Mouse (Mus musculus) ES-Bruce4 (cell line): ENCODE data around the gene Sntb2. TPM values are rescaled to one million over a fixed set of nuclear protein-coding genes. Genes with fewer than 3 reads are reported as not detected.

Experiments
- H3K27ac ChIP-seq: 2 replicates; pipeline ENCODE4 v1.5.1; 2012; ENCODE audit warnings: low read length, inconsistent platforms; ENCODE audit not compliant: insufficient read depth
- H3K27me3 ChIP-seq: 2 replicates; pipeline ENCODE4 v1.6.1; 2012; ENCODE audit warnings: mild to moderate bottlenecking, low read length, inconsistent platforms; ENCODE audit not compliant: control insufficient read depth, poor library complexity, insufficient read depth, severe bottlenecking
- H3K36me3 ChIP-seq: 2 replicates; pipeline ENCODE4 v1.6.1; 2012; ENCODE audit warnings: inconsistent platforms, mild to moderate bottlenecking, low read length, moderate library complexity; ENCODE audit not compliant: control insufficient read depth, poor library complexity, insufficient read depth, severe bottlenecking
- H3K4me1 ChIP-seq: one replicate; pipeline ENCODE4 v1.8.1; 2011; ENCODE audit warnings: low read length; ENCODE audit not compliant: control insufficient read depth, insufficient read depth
- H3K4me3 ChIP-seq: 2 replicates; pipeline ENCODE4 v1.5.1; 2011; ENCODE audit warnings: low read depth, mild to moderate bottlenecking, low read length
- H3K9ac ChIP-seq: 2 replicates; pipeline ENCODE4 v1.6.1; 2012; ENCODE audit warnings: low read depth, mild to moderate bottlenecking, inconsistent platforms; ENCODE audit not compliant: poor library complexity, severe bottlenecking
- H3K9me3 ChIP-seq: replicated peaks from 2 replicates; pipeline ENCODE4 v1.6.1; 2012; ENCODE audit warnings: mild to moderate bottlenecking, low read length, inconsistent platforms; ENCODE audit not compliant: control insufficient read depth, poor library complexity, insufficient read depth, severe bottlenecking
- CTCF ChIP-seq: IDR thresholded peaks from one replicate; pipeline ENCODE4 v1.8.1; 2011; ENCODE audit warnings: low read depth, low read length
- EP300 ChIP-seq: IDR thresholded peaks from 2 replicates; pipeline ENCODE4 v1.6.1; 2011; ENCODE audit warnings: low read depth, low read length; ENCODE audit not compliant: insufficient read depth
- POLR2A ChIP-seq: IDR thresholded peaks from one replicate; pipeline ENCODE4 v1.8.1; 2011; ENCODE audit warnings: low read length; ENCODE audit not compliant: insufficient read depth
- polyA plus RNA-seq: library from polyadenylated mRNA; stranded (reverse); fragments of >200 nt; gene quantifications from 2 replicates; pipeline ENCODE4 v1.2.4, GENCODE M21; 2011; ENCODE audit warnings: low read depth; ENCODE audit not compliant: missing spikeins, insufficient read depth, insufficient read length

Gene Sntb2
- 21.9 and 26.5 TPM in 2 replicates for polyA plus RNA-seq

DNA sequence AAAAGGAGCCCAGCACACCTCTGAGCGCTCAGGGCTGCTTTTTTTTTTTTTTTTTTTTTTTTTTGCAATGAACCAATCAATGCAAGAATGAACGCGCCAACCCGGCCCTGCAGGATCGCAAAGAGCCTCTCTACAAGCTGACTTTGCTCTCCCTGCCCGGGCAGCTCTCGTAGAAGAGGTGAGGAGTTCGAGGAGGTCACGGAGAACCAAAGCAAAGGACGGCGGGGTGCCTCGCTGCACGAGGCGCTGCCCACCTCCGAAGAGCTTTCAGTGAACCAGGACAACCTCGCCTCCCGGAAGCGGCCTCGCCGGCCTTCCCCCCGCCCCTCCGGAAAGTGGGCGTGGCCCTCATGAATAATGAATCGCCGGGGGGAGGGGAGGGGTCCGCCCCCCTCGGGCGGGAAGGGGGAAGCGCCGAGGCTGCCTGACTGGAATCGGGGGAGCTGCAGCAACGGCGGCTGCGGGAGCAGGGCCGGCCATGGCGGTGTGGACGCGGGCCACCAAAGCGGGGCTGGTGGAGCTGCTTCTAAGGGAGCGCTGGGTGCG, at the start of gene Sntb2:
Gene Sntb2, plus strand, starts transcription at position 427 of the 546 bp plus-strand sequence.
- Histone ChIP-seq H3K9ac (peak within 1 kb of the TSS; percentile 96), H3K27ac (peak within 1 kb of the TSS; percentile 99), H3K27me3 (no peaks in the 10 kb centered on the region), H3K4me1 (peaks cover 2% of the 10 kb centered on the region), H3K36me3 (peaks cover 15% of the 10 kb centered on the region), H3K4me3 (peak within 1 kb of the TSS; percentile 90), H3K9me3 (no peaks in the 10 kb centered on the region)
- TF ChIP-seq EP300 (peak; percentile 95), CTCF (no peak), POLR2A (peak; percentile 57)

DNA sequence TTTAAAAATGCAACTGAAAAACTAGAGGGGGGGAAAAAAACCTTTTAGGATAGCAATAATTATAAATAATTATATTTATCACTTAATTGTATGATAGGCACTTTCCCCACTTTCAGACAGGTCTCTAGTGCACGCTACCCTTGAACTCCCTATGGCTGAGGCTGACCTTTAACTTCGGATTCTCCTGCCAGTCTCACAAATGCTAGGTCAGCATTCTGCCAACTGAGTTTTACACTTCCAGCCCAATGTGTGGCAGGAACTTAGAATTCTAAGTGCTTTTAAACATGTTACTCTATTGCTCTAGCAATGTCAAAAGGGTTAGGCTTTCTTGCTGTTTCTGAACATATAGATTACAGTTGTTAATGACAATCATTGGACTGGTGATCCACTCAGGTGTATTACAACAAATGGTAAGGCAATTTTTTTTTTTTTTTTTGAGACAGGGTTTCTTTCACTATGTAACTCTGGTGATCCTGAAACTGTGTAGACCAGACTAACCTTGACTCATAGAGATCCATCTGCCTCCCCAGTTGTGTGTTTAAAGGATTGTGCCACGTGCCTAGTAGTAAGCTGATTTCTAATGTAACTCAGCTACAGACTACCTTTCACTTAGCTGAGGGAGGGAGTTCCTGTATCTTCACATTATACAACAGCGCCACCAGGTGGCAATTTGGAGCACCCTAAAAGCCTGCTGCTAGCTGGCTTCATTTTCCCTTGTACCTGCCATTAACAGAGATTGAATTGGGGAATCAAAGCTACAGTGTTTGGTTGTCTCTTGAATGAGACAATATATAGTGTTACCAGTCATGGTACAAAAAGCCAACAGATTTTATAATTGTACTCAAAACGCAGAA, 48.0 kb upstream of the Sntb2 start:
- TF ChIP-seq POLR2A (no peak), EP300 (no peak), CTCF (peak; percentile 60)
- no peaks in the 10 kb centered on the region for H3K27me3 ChIP-seq
- H3K4me1 ChIP-seq, result no peaks in the 10 kb centered on the region
- H3K36me3 ChIP-seq, result peaks cover 51% of the 10 kb centered on the region
- no peak overlapping the region; the same call in 1 of the 2 replicates for H3K9ac ChIP-seq
- H3K9me3 ChIP-seq, result no peaks in the 10 kb centered on the region
- no peak overlapping the region for H3K4me3 ChIP-seq
- no peak overlapping the region for H3K27ac ChIP-seq

DNA sequence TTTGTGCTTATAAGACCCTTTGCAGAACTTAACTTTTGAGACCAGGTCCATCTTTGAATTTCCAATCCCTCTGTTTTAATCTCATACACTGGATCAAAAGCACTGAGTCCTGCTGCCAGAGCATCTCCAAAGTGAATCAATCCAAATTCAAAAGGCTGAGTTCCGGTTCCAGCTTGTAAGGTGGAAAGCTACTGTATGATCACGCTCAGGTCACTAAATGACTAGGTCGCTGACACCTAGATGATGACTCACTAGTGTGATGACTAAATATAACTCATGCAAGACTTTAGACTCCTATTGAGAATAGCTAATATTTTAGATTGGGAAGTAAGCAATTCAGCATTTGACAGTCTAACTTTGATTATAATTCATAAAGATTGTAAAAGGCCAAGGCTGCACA, 46.7 kb upstream of the Sntb2 start:
- Histone ChIP-seq H3K36me3 (peaks cover 39% of the 10 kb centered on the region), H3K9me3 (no peaks in the 10 kb centered on the region), H3K9ac (no peak overlapping the region), H3K27me3 (no peaks in the 10 kb centered on the region), H3K4me3 (no peak overlapping the region), H3K4me1 (no peaks in the 10 kb centered on the region), H3K27ac (no peak overlapping the region)
- TF ChIP-seq POLR2A (no peak), EP300 (no peak), CTCF (no peak)

DNA sequence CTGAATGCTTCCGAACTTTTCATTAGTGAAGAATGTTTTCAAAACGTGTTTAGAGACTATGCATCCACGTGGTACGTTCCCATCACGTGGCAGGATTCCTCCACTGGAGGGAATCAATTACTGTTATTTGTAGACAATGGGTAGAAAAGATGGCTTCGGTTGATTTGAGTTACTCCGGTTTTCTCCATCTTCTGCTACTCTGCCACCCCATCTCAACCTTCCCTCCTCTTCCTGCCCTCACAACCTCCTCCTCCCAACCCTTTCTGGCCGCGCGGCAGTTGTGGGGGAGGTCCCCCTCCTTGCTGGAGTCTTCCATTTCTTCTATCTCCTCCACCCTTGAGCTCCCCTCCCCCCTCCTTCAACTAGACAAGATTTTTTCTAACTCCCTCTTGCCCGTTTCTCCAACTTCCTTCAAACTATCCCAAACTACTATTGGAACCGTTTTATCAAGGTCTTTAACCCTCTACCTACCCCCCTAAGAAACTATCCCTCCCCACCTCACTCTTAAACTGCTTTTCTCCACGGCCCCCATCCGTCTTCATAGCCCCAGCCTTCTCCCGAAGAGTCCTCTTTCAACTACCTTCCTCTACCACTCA, 43.2 kb upstream of the Sntb2 start:
- TF ChIP-seq CTCF, result no peak
- TF ChIP-seq POLR2A, result no peak
- TF ChIP-seq EP300, result no peak
- Histone ChIP-seq H3K27me3 (no peaks in the 10 kb centered on the region), H3K36me3 (peaks cover 37% of the 10 kb centered on the region), H3K27ac (peak overlapping the region; percentile 99), H3K4me3 (peak overlapping the region; percentile 87), H3K9ac (peak overlapping the region; percentile 100), H3K9me3 (peaks cover 5% of the 10 kb centered on the region; the same call in 1 of the 2 replicates), H3K4me1 (no peaks in the 10 kb centered on the region)

- H3K4me3 ChIP-seq, result peak overlapping the region; percentile 87
- H3K36me3 ChIP-seq, result peaks cover 43% of the 10 kb centered on the region
- TF ChIP-seq POLR2A, result no peak
- 0 out of 2 replicates have a peak, but pooled peaks have one; percentile 11 for TF ChIP-seq EP300
These were observed 42.6 kb upstream of the Sntb2 start for GRCm38 (mm10) chr8:106892806-106893451.

More at GRCm38 (mm10) chr8:106892806-106893451, 42.6 kb upstream of the Sntb2 start:
- peaks cover 5% of the 10 kb centered on the region; the same call in 1 of the 2 replicates for H3K9me3 ChIP-seq
- peak overlapping the region; percentile 100 for H3K9ac ChIP-seq
- H3K27ac ChIP-seq, result peak overlapping the region; percentile 99
- H3K4me1 ChIP-seq, result no peaks in the 10 kb centered on the region
- H3K27me3 ChIP-seq, result no peaks in the 10 kb centered on the region
